Mouse (Mus musculus) cerebellum, postnatal 14 days (tissue): ENCODE data around the gene Dnah3.

ENCODE experiments used
- DNase-seq, 2 experiments: peaks; one replicate each; pipeline ENCODE4 v3.0.0; 2021; ENCODE audit warnings: mixed read lengths in 2 of 2

Dnah3 gene

GRCm38 (mm10) chr7:120095180-120095579, at the start of gene Dnah3:
TSS of gene Dnah3 (minus strand) at chr7:120095280.
- DNase-seq = no peak

- DNase-seq = no peak
Observed at GRCm38 (mm10) chr7:120142743-120143142, 47.7 kb upstream of the Dnah3 start.

- DNase-seq = no peak
Observed at GRCm38 (mm10) chr7:120128951-120129350, 33.9 kb upstream of the Dnah3 start.

GRCm38 (mm10) chr7:120127686-120128059, 32.6 kb upstream of the Dnah3 start:
- DNase-seq = no peak

- DNase-seq = no peak
Observed at GRCm38 (mm10) chr7:120126976-120127685, 32.1 kb upstream of the Dnah3 start.

- peak; percentile 79 to 82 for DNase-seq
Observed at GRCm38 (mm10) chr7:120124844-120125243, 29.8 kb upstream of the Dnah3 start.

- DNase-seq = no peak
Observed at GRCm38 (mm10) chr7:120123776-120124175, 28.7 kb upstream of the Dnah3 start.

GRCm38 (mm10) chr7:120117529-120117928, 22.4 kb upstream of the Dnah3 start:
- DNase-seq = no peak

GRCm38 (mm10) chr7:120116976-120117375, 21.9 kb upstream of the Dnah3 start:
- DNase-seq = no peak

- no peak for DNase-seq
Observed at GRCm38 (mm10) chr7:120109676-120110075, 14.6 kb upstream of the Dnah3 start.

GRCm38 (mm10) chr7:120106356-120106755, 11.3 kb upstream of the Dnah3 start:
- DNase-seq = peak; percentile 30 to 64

GRCm38 (mm10) chr7:120104975-120105374, 9.9 kb upstream of the Dnah3 start:
- DNase-seq = peak; percentile 36 to 51

GRCm38 (mm10) chr7:120103019-120103567, 8.0 kb upstream of the Dnah3 start:
- peak; percentile 14 to 45 for DNase-seq

GRCm38 (mm10) chr7:120102164-120102972, 7.3 kb upstream of the Dnah3 start, which contains the start of gene Tmem159:
TSS of gene Tmem159 (plus strand) at chr7:120102353.
- peak; percentile 91 to 93 for DNase-seq

- peak; percentile 76 to 86 for DNase-seq
Observed at GRCm38 (mm10) chr7:120098403-120098802, 3.3 kb upstream of the Dnah3 start.

- peak; percentile 81 to 82 for DNase-seq
Observed at GRCm38 (mm10) chr7:120097845-120098244, 2.8 kb upstream of the Dnah3 start.

GRCm38 (mm10) chr7:120094216-120094615, 864 bp downstream of the Dnah3 start:
- DNase-seq = peak in 1 of 2 experiments; percentile 20

- no peak for DNase-seq
Observed at GRCm38 (mm10) chr7:120093033-120093432, 2.0 kb downstream of the Dnah3 start.

- no peak for DNase-seq
Observed at GRCm38 (mm10) chr7:120080177-120080576, 14.9 kb downstream of the Dnah3 start.

- no peak for DNase-seq
Observed at GRCm38 (mm10) chr7:120069164-120069563, 25.9 kb downstream of the Dnah3 start.

- DNase-seq = no peak
Observed at GRCm38 (mm10) chr7:120068114-120068513, 27.0 kb downstream of the Dnah3 start.

- DNase-seq = no peak
Observed at GRCm38 (mm10) chr7:120064045-120064444, 31.0 kb downstream of the Dnah3 start.

GRCm38 (mm10) chr7:120055479-120055878, 39.6 kb downstream of the Dnah3 start:
- peak; percentile 23 to 26 for DNase-seq

- DNase-seq = no peak
Observed at GRCm38 (mm10) chr7:120054016-120054415, 41.1 kb downstream of the Dnah3 start.
